Mouse (Mus musculus): Measurements from ENCODE around the gene Gm9611. TPM values are rescaled to one million over a fixed set of nuclear protein-coding genes. Genes with fewer than 3 reads are reported as not detected.
"Not testable (repeated sequence)": the region's sequence is repeated elsewhere in the genome, so short reads cannot be mapped to it uniquely, and the experiment has no call there.

Gene Gm9611
- total RNA-seq (2014; fragmentation: Nextera tagmentation) (not detected in 2 replicates), total RNA-seq (2017) (not detected in 2 replicates)

DNA sequence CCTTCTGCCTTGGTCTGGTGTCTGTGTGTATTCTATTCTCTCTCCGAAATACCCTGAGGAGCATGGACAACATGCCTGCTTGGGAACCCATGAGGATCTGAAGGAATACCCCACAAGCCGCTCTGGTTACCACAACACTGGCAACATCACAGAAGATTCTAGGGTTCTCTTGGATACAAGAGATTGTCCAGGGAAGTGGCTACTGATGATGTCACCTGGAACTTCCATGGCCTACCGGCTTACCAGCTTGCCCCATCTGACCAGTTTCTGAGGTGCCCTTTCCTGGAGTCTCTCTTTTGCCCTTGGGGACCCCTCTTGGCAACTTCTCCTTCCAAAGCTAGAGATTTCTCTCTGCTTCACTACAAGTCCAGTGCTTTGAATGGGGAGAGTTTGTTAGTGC, at the start of gene Gm9611:
Gene Gm9611, minus strand, starts transcription at position 101 of the 400 bp plus-strand sequence.
- ATAC-seq (replicated peaks; ENCODE audit: poor library complexity, severe bottlenecking) = not testable (repeated sequence)

DNA sequence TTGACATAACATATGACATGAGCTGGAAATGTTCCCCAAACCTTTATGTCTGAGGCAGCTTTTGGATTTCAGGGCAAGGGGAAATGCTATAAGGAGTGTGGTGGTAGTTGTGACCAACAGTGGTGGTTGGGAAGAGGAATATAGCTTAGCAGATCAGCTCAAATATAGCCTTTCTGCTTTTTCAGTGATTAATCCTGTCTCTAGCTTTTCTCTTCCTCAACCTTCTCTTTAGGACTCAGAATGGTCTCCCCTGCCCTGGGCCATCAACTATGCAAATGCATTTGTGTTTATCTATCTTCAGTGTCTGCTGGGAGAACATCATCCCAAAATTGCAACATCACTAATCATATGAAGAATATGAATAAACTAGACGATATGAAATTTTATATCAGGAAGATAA, 12.8 kb upstream of the Gm9611 start, which contains the start of gene Gm7995:
Gene Gm7995, plus strand, starts transcription at position 301 of the 400 bp plus-strand sequence.
- not testable (repeated sequence) for ATAC-seq (replicated peaks; ENCODE audit: poor library complexity, severe bottlenecking)

DNA sequence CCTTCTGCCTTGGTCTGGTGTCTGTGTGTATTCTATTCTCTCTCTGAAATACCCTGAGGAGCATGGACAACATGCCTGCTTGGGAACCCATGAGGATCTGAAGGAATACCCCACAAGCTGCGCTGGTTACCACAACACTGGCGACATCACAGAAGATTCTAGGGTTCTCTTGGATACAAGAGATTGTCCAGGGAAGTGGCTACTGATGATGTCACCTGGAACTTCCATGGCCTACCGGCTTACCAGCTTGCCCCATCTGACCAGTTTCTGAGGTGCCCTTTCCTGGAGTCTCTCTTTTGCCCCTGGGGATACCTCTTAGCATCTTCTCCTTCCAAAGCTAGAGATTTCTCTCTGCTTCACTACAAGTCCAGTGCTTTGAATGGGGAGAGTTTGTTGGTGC, 37.2 kb downstream of the Gm9611 start, which contains the start of gene Gm17026:
Gene Gm17026, minus strand, starts transcription at position 101 of the 400 bp plus-strand sequence.
- not testable (repeated sequence) for ATAC-seq (replicated peaks; ENCODE audit: poor library complexity, severe bottlenecking)

Other genes starting within 250 kb of the Gm9611 start
- gene Gm7951, start 180.0 kb downstream of the Gm9611 start, total RNA-seq (2014; fragmentation: Nextera tagmentation) = not detected in 2 replicates
- not detected in 2 replicates for gene Gm7951, start 180.0 kb downstream of the Gm9611 start, total RNA-seq (2017)
- not detected in 2 replicates for gene Gm17027, start 134.7 kb downstream of the Gm9611 start, total RNA-seq (2014; fragmentation: Nextera tagmentation)
- gene Gm17027, start 134.7 kb downstream of the Gm9611 start, total RNA-seq (2017) = not detected in 2 replicates
- gene Gm3573, start 106.6 kb downstream of the Gm9611 start, total RNA-seq (2014; fragmentation: Nextera tagmentation) = not detected in 2 replicates
- gene Gm3573, start 106.6 kb downstream of the Gm9611 start, total RNA-seq (2017) = not detected in 2 replicates
- gene Gm17026, start 37.3 kb downstream of the Gm9611 start, total RNA-seq (2014; fragmentation: Nextera tagmentation) = not detected in 2 replicates
- not detected in 2 replicates for gene Gm17026, start 37.3 kb downstream of the Gm9611 start, total RNA-seq (2017)
- gene Gm7995, start 12.9 kb upstream of the Gm9611 start, total RNA-seq (2014; fragmentation: Nextera tagmentation) = not detected in 2 replicates
- gene Gm7995, start 12.9 kb upstream of the Gm9611 start, total RNA-seq (2017) = not detected in 2 replicates
- gene Gm8005, start 142.3 kb upstream of the Gm9611 start, total RNA-seq (2014; fragmentation: Nextera tagmentation) = not detected in 2 replicates
- not detected in 2 replicates for gene Gm8005, start 142.3 kb upstream of the Gm9611 start, total RNA-seq (2017)
- gene Gm8011, start 166.5 kb upstream of the Gm9611 start, total RNA-seq (2014; fragmentation: Nextera tagmentation) = not detected in 2 replicates
- gene Gm8011, start 166.5 kb upstream of the Gm9611 start, total RNA-seq (2017) = not detected in 2 replicates
- gene Gm8020, start 205.0 kb upstream of the Gm9611 start, total RNA-seq (2014; fragmentation: Nextera tagmentation) = not detected in 2 replicates
- gene Gm8020, start 205.0 kb upstream of the Gm9611 start, total RNA-seq (2017) = not detected in 2 replicates
- not detected in 2 replicates for gene Gm8024, start 226.9 kb upstream of the Gm9611 start, total RNA-seq (2014; fragmentation: Nextera tagmentation)
- not detected in 2 replicates for gene Gm8024, start 226.9 kb upstream of the Gm9611 start, total RNA-seq (2017)